8 mouse cellular contexts compared by ENCODE assay signal in genomic region chr12:25097210-25098160, GRCm38 (mm10). TPM values are rescaled to one million over a fixed set of nuclear protein-coding genes. Genes with fewer than 3 reads are reported as not detected.
A peak's percentile ranks its signal among the peaks of the same experiment; 100 is the strongest.
DNase-seq lines count a peak whose midpoint lies in the region; ATAC-seq and TF ChIP-seq lines count a peak whose summit lies in the region.

No protein-coding gene starts in this region.

- no peak for ATAC-seq in forebrain, embryonic 11.5 days (replicated peaks; ENCODE audit: low FRiP score)
- no peak for ATAC-seq in hindbrain, embryonic 15.5 days (ENCODE audit: low FRiP score, low read depth)
- no peak for ATAC-seq in midbrain, embryonic 16.5 days

- peak overlapping the region; percentile 82 for H3K9ac ChIP-seq in forebrain, embryonic 11.5 days (ENCODE audit: low read length)
- H3K9ac ChIP-seq in hindbrain, embryonic 15.5 days, result peak overlapping the region; percentile 54
- H3K9ac ChIP-seq in midbrain, embryonic 16.5 days (ENCODE audit: low read depth, low read length), result peak overlapping the region; percentile 65

- peak overlapping the region; percentile 92 for H3K4me3 ChIP-seq in layer of hippocampus, adult 2 months
- peak overlapping the region; percentile 71 for H3K4me3 ChIP-seq in forebrain, embryonic 11.5 days (ENCODE audit: low read depth, low read length)
- peak overlapping the region; percentile 64 for H3K4me3 ChIP-seq in hindbrain, embryonic 15.5 days
- peak overlapping the region; percentile 44 for H3K4me3 ChIP-seq in midbrain, embryonic 16.5 days (ENCODE audit: low read depth, low read length)

- intact Hi-C loops in left cerebral cortex, postnatal 4 days (cut with DNase I), result loop anchor here (10.0 kb wide), 3 partner anchors 397 to 977 kb away; no protein-coding TSS in a partner anchor

- H3K9me3 ChIP-seq in forebrain, embryonic 11.5 days (ENCODE audit: control insufficient read depth, low read length), result no peaks in the 10 kb centered on the region
- H3K9me3 ChIP-seq in hindbrain, embryonic 15.5 days, result no peaks in the 10 kb centered on the region
- H3K9me3 ChIP-seq in midbrain, embryonic 16.5 days (replicated peaks; ENCODE audit: control insufficient read depth, low read length, poor library complexity, severe bottlenecking), result no peaks in the 10 kb centered on the region

- TF ChIP-seq CTCF in layer of hippocampus, adult 2 months (conservative IDR thresholded peaks at IDR 0.05), result no peak

- H3K36me3 ChIP-seq in forebrain, embryonic 11.5 days (ENCODE audit: control insufficient read depth, insufficient read depth, low read length), result no peaks in the 10 kb centered on the region
- no peaks in the 10 kb centered on the region for H3K36me3 ChIP-seq in hindbrain, embryonic 15.5 days
- H3K36me3 ChIP-seq in midbrain, embryonic 16.5 days (ENCODE audit: control insufficient read depth, insufficient read depth, low read length), result no peaks in the 10 kb centered on the region

- peak overlapping the region; percentile 92 for H3K4me2 ChIP-seq in forebrain, embryonic 11.5 days (ENCODE audit: low read depth, low read length, severe bottlenecking)
- peak overlapping the region; percentile 98 for H3K4me2 ChIP-seq in hindbrain, embryonic 15.5 days
- peak overlapping the region; percentile 98 for H3K4me2 ChIP-seq in midbrain, embryonic 16.5 days (ENCODE audit: low read length)

- 2% methylated on average over 28 of the region's 28 CpGs for WGBS in forebrain, embryonic 11.5 days
- WGBS in hindbrain, embryonic 15.5 days, result 2% methylated on average over 28 of the region's 28 CpGs
- 3% methylated on average over 28 of the region's 28 CpGs for WGBS in midbrain, embryonic 16.5 days

- DNase-seq in layer of hippocampus, adult 2 months (ENCODE audit: low spot score in 2 of 2), result peak in 1 of 2 experiments; percentile 11
- no peak for DNase-seq in layer of hippocampus, adult 9-10 months (ENCODE audit: low spot score)
- peak; percentile 59 to 66 for DNase-seq in adrenal gland, postnatal 36 days
- DNase-seq in forebrain, embryonic 11.5 days (ENCODE audit: low spot score), result peak; percentile 76
- DNase-seq in left cerebral cortex, postnatal 4 days, result peak; percentile 49
- peak; percentile 86 for DNase-seq in yolk sac, embryonic 10.5 days (ENCODE audit: low spot score)

- H3K4me1 ChIP-seq in forebrain, embryonic 11.5 days (replicated peaks; ENCODE audit: control insufficient read depth, insufficient read depth, low read length), result peaks cover 38% of the 10 kb centered on the region
- peaks cover 62% of the 10 kb centered on the region for H3K4me1 ChIP-seq in hindbrain, embryonic 15.5 days (replicated peaks)
- peaks cover 50% of the 10 kb centered on the region for H3K4me1 ChIP-seq in midbrain, embryonic 16.5 days (ENCODE audit: control insufficient read depth, insufficient read depth, low read length)

- H3K27me3 ChIP-seq in forebrain, embryonic 11.5 days (ENCODE audit: control insufficient read depth, insufficient read depth, low read length), result peaks cover 5% of the 10 kb centered on the region
- H3K27me3 ChIP-seq in hindbrain, embryonic 15.5 days, result 0 out of 2 replicates have a peak, but pooled peaks cover 3% of the 10 kb centered on the region
- H3K27me3 ChIP-seq in midbrain, embryonic 16.5 days (ENCODE audit: control insufficient read depth, insufficient read depth, low read depth, low read length), result no peaks in the 10 kb centered on the region

- peak overlapping the region; percentile 96 for H3K27ac ChIP-seq in layer of hippocampus, adult 2 months
- H3K27ac ChIP-seq in forebrain, embryonic 11.5 days (ENCODE audit: low read depth, low read length), result peak overlapping the region; percentile 92
- H3K27ac ChIP-seq in hindbrain, embryonic 15.5 days (replicated peaks), result peak overlapping the region; percentile 91
- peak overlapping the region; percentile 87 for H3K27ac ChIP-seq in midbrain, embryonic 16.5 days (ENCODE audit: low read length)

RNA-seq across cellular contexts. Expression of gene Id2, which starts 0.5 kb away (rescaled TPM):
- 10 to 100 TPM; 97.6 to 98.3 TPM for total RNA-seq in layer of hippocampus, adult 2 months (2021)
- 100 to 1,000 TPM; 247 to 491 TPM for total RNA-seq in adrenal gland, postnatal 36 days (2021)
- 188 and 198 TPM in 2 replicates for polyA plus RNA-seq in forebrain, embryonic 11.5 days (2014; fragmentation: Nextera tagmentation; extraction: Ambion mirVana)
- polyA plus RNA-seq in hindbrain, embryonic 15.5 days (2015; fragmentation: Nextera tagmentation; extraction: Ambion mirVana), result 279 and 312 TPM in 2 replicates
- 100 to 1,000 TPM; 174 to 182 TPM for total RNA-seq in left cerebral cortex, postnatal 4 days (2021)
- 140 and 176 TPM in 2 replicates for polyA plus RNA-seq in midbrain, embryonic 16.5 days (2015; fragmentation: Nextera tagmentation; extraction: Ambion mirVana)
